Mouse (Mus musculus): ENCODE data around the gene Gm17617. TPM values are rescaled to one million over a fixed set of nuclear protein-coding genes. Genes with fewer than 3 reads are reported as not detected.
A peak's percentile ranks its signal among the peaks of the same experiment; 100 is the strongest.

Gm17617 gene
- polyA plus RNA-seq, 1 experiment from 2014 or later: not detected

DNA sequence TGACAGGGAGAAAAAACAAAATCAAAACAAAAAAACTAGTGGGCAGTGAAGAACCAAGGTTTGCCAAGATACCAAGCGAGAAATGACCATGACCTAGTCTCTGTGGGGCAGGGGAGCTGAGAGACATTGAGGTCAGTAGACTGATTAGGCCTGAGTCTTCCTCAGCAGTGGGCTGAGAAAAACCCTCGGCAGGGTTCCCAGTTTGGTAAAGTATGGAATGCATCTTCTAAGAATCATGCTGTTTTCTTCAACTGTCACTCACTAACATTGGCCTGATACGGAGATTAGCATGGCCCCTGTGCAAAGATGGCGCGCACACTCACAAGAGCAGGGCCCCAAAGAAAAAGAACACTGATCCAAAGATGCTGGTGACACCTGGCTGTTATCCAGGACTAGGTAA lies 20.6 kb upstream of the Gm17617 start:
- ATAC-seq (ENCODE audit: insufficient read depth, low FRiP score, low TSS enrichment) (no peak), DNase-seq (ENCODE audit: low spot score) (no peak)
- WGBS: 89% methylated on average over 5 of the region's 5 CpGs
- H3K4me3 ChIP-seq (ENCODE audit: low read depth, low read length): no peak overlapping the region
- no peaks in the 10 kb centered on the region for H3K9me3 ChIP-seq (ENCODE audit: control insufficient read depth, low read length)
- H3K9ac ChIP-seq (ENCODE audit: low read length): no peak overlapping the region
- H3K36me3 ChIP-seq (ENCODE audit: control insufficient read depth, insufficient read depth, low read length): no peaks in the 10 kb centered on the region
- peaks cover 7% of the 10 kb centered on the region; the same call in 1 of the 2 replicates for H3K4me1 ChIP-seq (ENCODE audit: control insufficient read depth, insufficient read depth, low read length)
- H3K27me3 ChIP-seq (ENCODE audit: control insufficient read depth, insufficient read depth, low read length): peaks cover 10% of the 10 kb centered on the region; the same call in 1 of the 2 replicates
- H3K4me2 ChIP-seq (ENCODE audit: low read depth): no peak overlapping the region
- H3K27ac ChIP-seq (ENCODE audit: low read depth, low read length): no peak overlapping the region

DNA sequence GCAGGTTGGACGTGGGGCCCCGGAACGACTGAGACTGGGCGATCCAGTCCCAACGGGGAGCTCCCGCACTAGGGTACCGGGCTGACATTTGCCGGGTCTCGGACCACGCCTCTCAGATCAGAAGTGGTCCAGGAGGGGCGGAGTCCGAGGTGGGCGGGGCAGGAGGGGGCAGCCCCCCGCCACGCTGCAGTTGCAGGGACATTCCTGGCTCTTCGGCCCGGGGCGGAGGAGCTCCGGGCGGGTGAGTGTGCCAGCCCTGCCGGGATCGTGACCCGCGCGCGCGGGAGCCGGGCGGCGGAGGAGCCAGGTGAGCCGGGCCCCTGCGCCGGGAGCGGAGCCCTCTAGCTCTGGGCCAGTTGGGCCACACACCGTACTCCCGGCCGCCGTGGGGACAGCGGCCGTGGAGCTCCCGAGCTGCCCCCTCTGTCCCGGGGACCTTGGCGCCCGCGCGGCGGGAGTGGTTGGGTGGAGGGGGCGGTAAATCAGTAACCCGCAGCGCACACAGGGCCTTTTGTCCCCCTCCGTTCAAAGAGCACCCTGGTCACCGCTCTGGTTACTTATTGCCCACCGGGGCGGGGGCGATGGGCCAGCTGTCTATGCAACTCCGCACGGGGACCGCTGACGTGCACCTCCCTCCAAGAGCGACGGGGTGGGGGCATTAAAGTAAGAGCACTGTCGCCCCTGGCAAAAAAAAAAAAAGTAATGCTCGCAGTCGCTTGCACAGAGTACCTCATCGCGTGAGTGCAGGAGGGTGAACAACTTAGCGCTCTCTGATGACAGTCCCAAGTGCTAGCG lies 19.5 kb upstream of the Gm17617 start, which contains the start of gene Fgfr4:
TSS of gene Fgfr4 (plus strand) at position 20 of the 795 bp plus-strand sequence.
- under 1% methylated on average over 65 of the region's 68 CpGs for WGBS
- H3K9ac ChIP-seq (ENCODE audit: low read length): peak within 1 kb of the TSS; percentile 68
- DNase-seq (ENCODE audit: low spot score) (peak; percentile 72), ATAC-seq (ENCODE audit: insufficient read depth, low FRiP score, low TSS enrichment) (peak; percentile 41; the same call in 1 of the 2 replicates)
- H3K36me3 ChIP-seq (ENCODE audit: control insufficient read depth, insufficient read depth, low read length): no peaks in the 10 kb centered on the region
- peak within 1 kb of the TSS; percentile 53 for H3K4me3 ChIP-seq (ENCODE audit: low read depth, low read length)
- H3K4me2 ChIP-seq (ENCODE audit: low read depth): peak within 1 kb of the TSS; percentile 98
- H3K4me1 ChIP-seq (ENCODE audit: control insufficient read depth, insufficient read depth, low read length): peaks cover 7% of the 10 kb centered on the region; the same call in 1 of the 2 replicates
- no peak within 1 kb of the TSS for H3K27ac ChIP-seq (ENCODE audit: low read depth, low read length)
- H3K9me3 ChIP-seq (ENCODE audit: control insufficient read depth, low read length): no peaks in the 10 kb centered on the region
- peaks cover 10% of the 10 kb centered on the region; the same call in 1 of the 2 replicates for H3K27me3 ChIP-seq (ENCODE audit: control insufficient read depth, insufficient read depth, low read length)

DNA sequence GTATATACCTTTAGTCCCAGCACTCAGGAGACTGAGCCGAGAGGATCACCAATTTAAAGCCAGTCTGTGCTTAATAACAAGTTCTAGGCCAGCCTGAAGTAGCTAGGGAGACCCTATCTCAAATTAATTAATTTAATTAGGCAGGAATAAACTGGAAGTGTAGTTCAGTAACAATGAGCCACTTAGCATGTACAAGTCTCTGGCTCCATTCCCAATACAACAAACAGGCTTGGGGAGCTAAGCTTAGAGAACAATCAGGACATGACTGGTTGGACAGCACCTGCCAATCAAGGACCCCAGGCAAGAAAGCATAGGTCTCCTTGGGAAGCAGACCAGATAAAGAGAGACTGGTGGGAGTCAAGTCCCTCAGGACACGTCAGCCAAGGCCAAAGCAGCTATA lies 6.9 kb upstream of the Gm17617 start:
- no peak overlapping the region for H3K4me2 ChIP-seq (ENCODE audit: low read depth)
- no peaks in the 10 kb centered on the region for H3K27me3 ChIP-seq (ENCODE audit: control insufficient read depth, insufficient read depth, low read length)
- H3K4me3 ChIP-seq (ENCODE audit: low read depth, low read length): no peak overlapping the region
- ATAC-seq (ENCODE audit: insufficient read depth, low FRiP score, low TSS enrichment) (no peak), DNase-seq (ENCODE audit: low spot score) (no peak)
- no peaks in the 10 kb centered on the region for H3K9me3 ChIP-seq (ENCODE audit: control insufficient read depth, low read length)
- WGBS: 79% methylated on average over 2 of the region's 2 CpGs
- H3K4me1 ChIP-seq (ENCODE audit: control insufficient read depth, insufficient read depth, low read length): no peaks in the 10 kb centered on the region
- H3K36me3 ChIP-seq (ENCODE audit: control insufficient read depth, insufficient read depth, low read length): no peaks in the 10 kb centered on the region
- H3K9ac ChIP-seq (ENCODE audit: low read length): no peak overlapping the region
- no peak overlapping the region for H3K27ac ChIP-seq (ENCODE audit: low read depth, low read length)

DNA sequence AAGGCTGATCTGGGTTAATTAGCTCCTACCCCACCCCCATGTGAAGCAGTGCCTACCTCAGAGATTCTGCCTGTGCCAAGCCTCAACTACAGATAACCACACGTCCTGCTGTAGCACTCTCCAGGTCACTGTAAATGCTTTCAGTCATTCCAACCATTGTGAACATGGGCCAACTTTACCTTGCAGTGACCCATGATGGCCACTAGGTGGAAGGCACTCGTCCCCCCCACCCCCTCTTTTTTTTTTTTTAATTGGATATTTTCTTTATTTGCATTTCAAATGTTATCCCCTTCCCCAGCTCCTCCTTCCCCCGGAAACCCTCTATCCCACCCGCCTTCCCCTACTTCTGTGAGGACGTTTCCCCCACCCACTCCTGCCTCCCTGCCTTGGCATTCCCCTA lies 2.0 kb upstream of the Gm17617 start:
- Histone ChIP-seq H3K9ac (ENCODE audit: low read length) (no peak overlapping the region), H3K4me2 (ENCODE audit: low read depth) (no peak overlapping the region), H3K27me3 (ENCODE audit: control insufficient read depth, insufficient read depth, low read length) (no peaks in the 10 kb centered on the region), H3K36me3 (ENCODE audit: control insufficient read depth, insufficient read depth, low read length) (peaks cover 2% of the 10 kb centered on the region; the same call in 1 of the 2 replicates), H3K27ac (ENCODE audit: low read depth, low read length) (no peak overlapping the region), H3K4me1 (ENCODE audit: control insufficient read depth, insufficient read depth, low read length) (no peaks in the 10 kb centered on the region), H3K9me3 (ENCODE audit: control insufficient read depth, low read length) (no peaks in the 10 kb centered on the region), H3K4me3 (ENCODE audit: low read depth, low read length) (no peak overlapping the region)
- no peak for DNase-seq (ENCODE audit: low spot score)
- WGBS: 6% methylated on average over 5 of the region's 5 CpGs
- ATAC-seq (ENCODE audit: insufficient read depth, low FRiP score, low TSS enrichment): no peak

DNA sequence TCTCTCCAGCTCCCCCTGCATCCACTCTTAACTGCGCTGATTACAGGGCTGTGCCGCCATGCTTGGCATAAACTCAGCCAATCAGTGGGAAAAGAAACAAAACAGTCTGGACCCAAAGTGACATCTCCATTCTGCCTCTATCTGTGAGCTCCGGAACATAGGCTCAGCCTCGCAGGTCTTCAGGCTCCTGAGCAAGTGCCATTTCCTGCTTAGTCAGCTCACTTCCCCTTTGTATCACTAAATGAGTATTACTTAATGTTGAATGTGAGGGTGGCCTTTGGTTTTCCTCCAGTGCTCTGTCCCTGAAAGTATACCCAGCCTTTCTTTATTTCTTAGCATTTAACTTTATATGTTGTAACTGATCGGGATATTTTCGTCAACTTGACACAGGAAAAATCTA lies 8.4 kb downstream of the Gm17617 start:
- no peak overlapping the region for H3K27ac ChIP-seq (ENCODE audit: low read depth, low read length)
- peaks cover 5% of the 10 kb centered on the region; the same call in 1 of the 2 replicates for H3K36me3 ChIP-seq (ENCODE audit: control insufficient read depth, insufficient read depth, low read length)
- H3K4me3 ChIP-seq (ENCODE audit: low read depth, low read length): no peak overlapping the region
- DNase-seq (ENCODE audit: low spot score): no peak
- WGBS: 92% methylated on average over 6 of the region's 6 CpGs
- no peaks in the 10 kb centered on the region for H3K4me1 ChIP-seq (ENCODE audit: control insufficient read depth, insufficient read depth, low read length)
- no peaks in the 10 kb centered on the region for H3K27me3 ChIP-seq (ENCODE audit: control insufficient read depth, insufficient read depth, low read length)
- ATAC-seq (ENCODE audit: insufficient read depth, low FRiP score, low TSS enrichment): no peak
- no peaks in the 10 kb centered on the region for H3K9me3 ChIP-seq (ENCODE audit: control insufficient read depth, low read length)
- H3K4me2 ChIP-seq (ENCODE audit: low read depth): no peak overlapping the region
- no peak overlapping the region for H3K9ac ChIP-seq (ENCODE audit: low read length)

DNA sequence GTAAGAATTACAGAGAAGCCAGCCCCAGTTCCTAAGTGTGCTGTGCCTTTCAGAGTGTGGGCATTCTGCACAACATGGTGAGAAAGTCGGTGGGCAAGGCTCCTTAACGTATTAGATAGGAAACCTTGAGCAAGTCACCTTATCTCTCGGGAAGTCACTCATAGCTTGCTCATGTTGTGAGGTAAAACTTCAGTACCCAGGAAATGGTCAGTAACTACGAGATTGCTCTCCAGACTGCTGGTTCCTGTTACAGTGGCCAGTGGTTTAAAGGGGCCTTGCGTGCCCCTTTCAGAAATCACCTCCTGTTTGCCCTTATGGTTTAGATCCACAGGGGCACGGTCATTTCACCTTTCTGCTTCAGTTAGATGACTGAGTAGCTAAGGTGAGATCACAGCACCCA lies 19.0 kb downstream of the Gm17617 start:
- 82% methylated on average over 6 of the region's 6 CpGs for WGBS
- Histone ChIP-seq H3K27ac (ENCODE audit: low read depth, low read length) (no peak overlapping the region), H3K9me3 (ENCODE audit: control insufficient read depth, low read length) (no peaks in the 10 kb centered on the region), H3K4me2 (ENCODE audit: low read depth) (no peak overlapping the region), H3K4me1 (ENCODE audit: control insufficient read depth, insufficient read depth, low read length) (no peaks in the 10 kb centered on the region), H3K36me3 (ENCODE audit: control insufficient read depth, insufficient read depth, low read length) (peaks cover 3% of the 10 kb centered on the region), H3K9ac (ENCODE audit: low read length) (no peak overlapping the region), H3K27me3 (ENCODE audit: control insufficient read depth, insufficient read depth, low read length) (no peaks in the 10 kb centered on the region), H3K4me3 (ENCODE audit: low read depth, low read length) (no peak overlapping the region)
- ATAC-seq (ENCODE audit: insufficient read depth, low FRiP score, low TSS enrichment) (no peak), DNase-seq (ENCODE audit: low spot score) (no peak)

DNA sequence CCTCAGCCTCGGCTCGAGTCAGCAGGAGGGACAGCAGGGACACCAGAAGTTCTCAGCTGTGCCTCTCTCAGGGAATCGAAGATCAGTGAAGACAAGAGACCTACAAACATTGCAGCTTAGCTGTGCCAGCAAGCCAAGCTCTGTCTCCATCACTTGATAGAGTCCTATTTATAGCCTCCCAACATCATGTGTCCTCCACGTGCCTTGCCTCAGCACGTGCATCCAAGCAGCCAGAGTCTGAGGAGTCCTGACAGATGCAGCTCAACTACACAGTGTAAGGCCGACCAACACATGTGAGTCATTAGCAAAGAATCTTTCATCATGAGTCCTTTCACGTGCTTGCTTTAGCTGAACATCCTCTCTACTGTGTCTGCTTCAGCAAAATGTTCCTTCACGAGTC lies 25.7 kb downstream of the Gm17617 start:
- Histone ChIP-seq H3K27me3 (ENCODE audit: control insufficient read depth, insufficient read depth, low read length) (no peaks in the 10 kb centered on the region), H3K4me2 (ENCODE audit: low read depth) (no peak overlapping the region), H3K27ac (ENCODE audit: low read depth, low read length) (no peak overlapping the region), H3K36me3 (ENCODE audit: control insufficient read depth, insufficient read depth, low read length) (no peaks in the 10 kb centered on the region), H3K9ac (ENCODE audit: low read length) (no peak overlapping the region), H3K4me1 (ENCODE audit: control insufficient read depth, insufficient read depth, low read length) (peaks cover 5% of the 10 kb centered on the region; the same call in 1 of the 2 replicates), H3K4me3 (ENCODE audit: low read depth, low read length) (no peak overlapping the region), H3K9me3 (ENCODE audit: control insufficient read depth, low read length) (no peaks in the 10 kb centered on the region)
- ATAC-seq (ENCODE audit: insufficient read depth, low FRiP score, low TSS enrichment): no peak
- no peak for DNase-seq (ENCODE audit: low spot score)
- WGBS: 84% methylated on average over 8 of the region's 8 CpGs

DNA sequence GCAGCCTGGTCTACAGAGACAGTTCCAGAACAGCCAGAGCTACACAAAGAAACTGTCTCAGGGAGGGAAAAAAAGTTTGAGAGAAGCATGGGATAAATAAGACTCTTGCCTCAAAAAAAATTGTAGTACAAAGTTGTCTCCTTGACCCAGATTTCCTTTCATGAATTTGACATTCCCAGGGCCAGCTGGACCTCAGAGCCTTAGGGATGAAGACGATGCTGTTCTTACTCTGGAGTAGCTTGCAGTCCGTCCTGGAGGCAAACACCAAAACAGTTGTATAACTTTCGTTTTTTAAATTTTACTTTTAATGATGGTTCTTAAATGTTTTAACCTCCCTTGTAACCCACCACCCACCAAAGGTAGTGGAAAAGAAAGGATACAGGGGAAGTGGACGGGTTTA lies 26.2 kb downstream of the Gm17617 start:
- peaks cover 5% of the 10 kb centered on the region; the same call in 1 of the 2 replicates for H3K4me1 ChIP-seq (ENCODE audit: control insufficient read depth, insufficient read depth, low read length)
- H3K9me3 ChIP-seq (ENCODE audit: control insufficient read depth, low read length): no peaks in the 10 kb centered on the region
- DNase-seq (ENCODE audit: low spot score) (no peak), ATAC-seq (ENCODE audit: insufficient read depth, low FRiP score, low TSS enrichment) (no peak)
- H3K4me3 ChIP-seq (ENCODE audit: low read depth, low read length): no peak overlapping the region
- 90% methylated on average over 4 of the region's 4 CpGs for WGBS
- H3K27me3 ChIP-seq (ENCODE audit: control insufficient read depth, insufficient read depth, low read length): no peaks in the 10 kb centered on the region
- H3K9ac ChIP-seq (ENCODE audit: low read length): no peak overlapping the region
- no peak overlapping the region for H3K4me2 ChIP-seq (ENCODE audit: low read depth)
- H3K27ac ChIP-seq (ENCODE audit: low read depth, low read length): no peak overlapping the region
- H3K36me3 ChIP-seq (ENCODE audit: control insufficient read depth, insufficient read depth, low read length): no peaks in the 10 kb centered on the region

Measured in neural tube, embryonic 11.5 days (tissue).